Mouse (Mus musculus): ENCODE measurements at regions not wholly inside any gene's neighbourhood (a gene's known extent, or its start where the extent isn't known, plus 50 kb on each side); places are given as distances from the start of the nearest gene placed in this dataset.

- TF ChIP-seq CTCF (conservative IDR thresholded peaks at IDR 0.05; ENCODE audit: low read length) = no peak
- no peak for TF ChIP-seq POU5F1 (IDR thresholded peaks at IDR 0.05; ENCODE audit: borderline replicate concordance, low read length)
Observed at GRCm38 (mm10) chr3:136549471-136549870, 120.5 kb upstream of the Ppp3ca start.
